Mouse (Mus musculus) bone marrow macrophage, adult 2 months (primary cell): ENCODE results near the gene Sirt2.

Experiments
- CTCF ChIP-seq: IDR thresholded peaks from 2 replicates; pipeline ENCODE4 v1.5.1; 2012; ENCODE audit warnings: low read depth, mild to moderate bottlenecking, low read length, moderate library complexity
- POLR2A ChIP-seq: IDR thresholded peaks from 2 replicates; pipeline ENCODE4 v1.6.1; 2012; ENCODE audit warnings: mild to moderate bottlenecking, low read depth, low read length, borderline replicate concordance

DNA sequence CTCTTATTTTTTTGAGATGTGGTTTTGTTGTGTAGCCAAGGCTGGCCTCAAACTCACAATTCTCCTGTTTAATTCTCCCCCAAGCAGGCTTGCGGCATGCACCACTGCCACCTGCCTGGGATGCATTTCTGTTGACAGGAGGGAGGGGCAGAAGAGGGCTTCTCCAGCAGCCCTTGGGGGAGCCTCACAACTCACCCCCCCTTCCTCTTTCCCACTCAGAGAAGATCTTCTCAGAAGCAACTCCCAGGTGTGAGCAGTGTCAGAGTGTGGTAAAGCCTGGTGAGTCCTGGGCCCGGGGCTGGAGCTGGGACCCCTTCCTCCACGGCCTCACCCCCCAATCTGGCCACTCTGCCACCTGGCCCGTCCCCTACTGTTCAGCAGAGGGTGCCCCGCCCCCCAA, 18.6 kb downstream of the Sirt2 start:
- TF ChIP-seq POLR2A: no peak
- TF ChIP-seq CTCF: no peak
